Mouse (Mus musculus): ENCODE measurements at regions not wholly inside any gene's neighbourhood (a gene's known extent, or its start where the extent isn't known, plus 50 kb on each side); places are given as distances from the start of the nearest gene placed in this dataset.

- DNase-seq = no peak
Observed at GRCm38 (mm10) chr3:80631391-80631790, 171.2 kb downstream of the Gria2 start.

GRCm38 (mm10) chr3:80610414-80610813, 192.2 kb downstream of the Gria2 start:
- no peak for DNase-seq

- DNase-seq = no peak
Observed at GRCm38 (mm10) chr3:80608467-80608866, 194.2 kb downstream of the Gria2 start.

GRCm38 (mm10) chr3:80607809-80608208, 194.8 kb downstream of the Gria2 start:
- DNase-seq = no peak

GRCm38 (mm10) chr3:80597549-80597948, 205.1 kb downstream of the Gria2 start:
- DNase-seq = no peak

- DNase-seq = no peak
Observed at GRCm38 (mm10) chr3:80567514-80567913, 235.1 kb downstream of the Gria2 start.

GRCm38 (mm10) chr3:80566236-80566635, 236.4 kb downstream of the Gria2 start:
- DNase-seq = no peak

GRCm38 (mm10) chr3:80546151-80546695, 256.4 kb downstream of the Gria2 start:
- no peak for DNase-seq

- DNase-seq = no peak
Observed at GRCm38 (mm10) chr3:80543783-80544182, 258.9 kb downstream of the Gria2 start.

- DNase-seq = peak; percentile 58
Observed at GRCm38 (mm10) chr3:80541382-80541781, 261.3 kb downstream of the Gria2 start.

GRCm38 (mm10) chr3:80533706-80534349, 268.8 kb downstream of the Gria2 start:
- peak; percentile 43 for DNase-seq

GRCm38 (mm10) chr3:80514026-80514425, 288.6 kb downstream of the Gria2 start:
- DNase-seq = no peak

- DNase-seq = no peak
Observed at GRCm38 (mm10) chr3:80509185-80509584, 293.4 kb downstream of the Gria2 start.

- no peak for DNase-seq
Observed at GRCm38 (mm10) chr3:80506701-80507100, 295.9 kb downstream of the Gria2 start.

GRCm38 (mm10) chr3:80501117-80501516, 301.5 kb downstream of the Gria2 start:
- no peak for DNase-seq

GRCm38 (mm10) chr3:80496556-80496955, 306.1 kb downstream of the Gria2 start:
- no peak for DNase-seq

- no peak for DNase-seq
Observed at GRCm38 (mm10) chr3:80484168-80484833, 318.3 kb downstream of the Gria2 start.

GRCm38 (mm10) chr3:80478676-80479075, 324.0 kb downstream of the Gria2 start:
- DNase-seq = no peak

- DNase-seq = no peak
Observed at GRCm38 (mm10) chr3:80473686-80474085, 328.9 kb downstream of the Gria2 start.

Data from right cerebral cortex, postnatal 25 days (tissue).